Mouse (Mus musculus) embryonic facial prominence, embryonic 11.5 days (tissue): ENCODE data around the gene Gnb3. TPM values are rescaled to one million over a fixed set of nuclear protein-coding genes. Genes with fewer than 3 reads are reported as not detected.
A peak's percentile ranks its signal among the peaks of the same experiment; 100 is the strongest.
"Not testable (repeated sequence)": the region's sequence is repeated elsewhere in the genome, so short reads cannot be mapped to it uniquely, and the experiment has no call there.

Source experiments
- ATAC-seq: fragments of 200-750 bp; cut with Nextera tagmentation; replicated peaks from 2 replicates; pipeline ENCODE4 v1.8.0; 2017; ENCODE audit warnings: low read depth; ENCODE audit not compliant: insufficient number of reproducible peaks, low FRiP score, low TSS enrichment
- DNase-seq: peaks from one replicate; pipeline ENCODE4 v3.0.0-alpha.2; 2015; ENCODE audit warnings: low spot score
- H3K27ac ChIP-seq: fragments of 300-500 bp; sonication (generic); replicated peaks from 2 replicates; pipeline ENCODE4 v1.5.1; 2014; ENCODE audit warnings: mild to moderate bottlenecking, low read depth, low read length, control low read depth
- H3K27me3 ChIP-seq: fragments of 300-500 bp; sonication (generic); 2 replicates; pipeline ENCODE4 v1.6.1; 2014; ENCODE audit warnings: mild to moderate bottlenecking, low read length, moderate library complexity, mixed read lengths; ENCODE audit not compliant: control insufficient read depth, insufficient read depth
- H3K36me3 ChIP-seq: fragments of 300-500 bp; sonication (generic); replicated peaks from 2 replicates; pipeline ENCODE4 v1.6.1; 2014; ENCODE audit warnings: low read depth, mild to moderate bottlenecking, low read length, moderate library complexity, mixed read lengths; ENCODE audit not compliant: control insufficient read depth, insufficient read depth
- H3K4me1 ChIP-seq: fragments of 300-500 bp; sonication (generic); 2 replicates; pipeline ENCODE4 v1.6.1; 2014; ENCODE audit warnings: low read length, mixed read lengths; ENCODE audit not compliant: control insufficient read depth, insufficient read depth
- H3K4me2 ChIP-seq: fragments of 300-500 bp; sonication (generic); 2 replicates; pipeline ENCODE4 v1.6.1; 2014; ENCODE audit warnings: low read depth, mild to moderate bottlenecking, control low read depth, low read length, moderate library complexity
- H3K4me3 ChIP-seq: fragments of 300-500 bp; sonication (generic); 2 replicates; pipeline ENCODE4 v1.5.1; 2014; ENCODE audit warnings: low read depth, low read length, control low read depth
- H3K9ac ChIP-seq: fragments of 300-500 bp; sonication (generic); replicated peaks from 2 replicates; pipeline ENCODE4 v1.6.1; 2014; ENCODE audit warnings: mild to moderate bottlenecking, control low read depth, low read length
- H3K9me3 ChIP-seq: fragments of 300-500 bp; sonication (generic); replicated peaks from 2 replicates; pipeline ENCODE4 v1.6.1; 2016; ENCODE audit warnings: mild to moderate bottlenecking, low read length, inconsistent platforms, mixed read lengths; ENCODE audit not compliant: control insufficient read depth
- WGBS: fragments of 180-500 bp; shearing (Covaris S2); extraction: QIAGEN DNeasy Blood & Tissue Kit; methylation state at CpG from one replicate; pipeline ENCODE4 v1.1.7; 2014; 5-methylcytosine and 5-hydroxymethylcytosine counted together
- polyA plus RNA-seq: library from polyadenylated mRNA; unstranded; fragments of >200 nt; fragmentation: Nextera tagmentation; extraction: Ambion mirVana; gene quantifications from 2 replicates; pipeline ENCODE4 v1.2.1, GENCODE M21; 2014

The Gnb3 gene
- polyA plus RNA-seq, 1 experiment from 2014 or later: 0.27 TPM

DNA sequence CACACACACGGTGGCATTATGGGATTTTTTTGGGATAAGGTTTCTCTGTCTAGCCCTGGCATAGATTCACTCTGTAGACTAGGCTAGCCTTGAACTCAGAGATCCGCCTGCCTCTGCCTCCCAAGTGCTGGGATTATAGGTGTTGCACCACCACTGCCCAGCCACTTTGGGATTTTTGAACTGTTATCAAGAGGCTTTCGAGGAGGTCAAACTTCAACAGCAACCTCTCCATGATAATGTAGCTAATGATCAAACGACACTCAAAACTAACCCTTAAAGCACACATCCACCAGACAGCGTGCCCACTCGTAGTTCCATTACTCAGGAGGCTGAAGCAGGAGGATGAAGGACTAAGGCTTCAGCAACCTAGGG, 32.1 kb downstream of the Gnb3 start:
- Histone ChIP-seq H3K27me3 (no peaks in the 10 kb centered on the region), H3K9me3 (no peaks in the 10 kb centered on the region), H3K27ac (no peak overlapping the region), H3K4me3 (no peak overlapping the region), H3K36me3 (peaks cover 3% of the 10 kb centered on the region), H3K4me2 (peak overlapping the region; percentile 93; the same call in 1 of the 2 replicates), H3K9ac (no peak overlapping the region), H3K4me1 (no peaks in the 10 kb centered on the region; the same call in 1 of the 2 replicates)
- ATAC-seq (no peak), DNase-seq (no peak)
- 84% methylated on average over 6 of the region's 6 CpGs for WGBS

DNA sequence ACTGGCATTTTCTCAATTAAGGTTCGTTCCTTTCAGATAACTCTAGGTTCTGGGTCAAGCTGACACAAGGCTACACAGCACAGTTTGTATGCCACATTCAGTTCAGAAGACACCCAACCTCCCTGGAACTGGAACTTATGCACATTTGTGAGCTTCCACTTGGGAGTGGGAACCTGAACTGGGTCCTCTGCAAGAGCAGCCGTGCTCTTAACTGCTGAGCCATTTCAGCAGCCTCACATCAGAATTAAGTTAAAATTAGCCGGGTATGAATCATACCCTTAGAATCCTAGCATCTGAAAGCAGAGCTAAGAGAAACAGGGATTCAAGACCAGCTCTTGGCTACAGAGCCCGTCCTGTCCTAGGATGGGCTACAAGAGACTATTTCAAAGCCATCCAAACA, 32.7 kb downstream of the Gnb3 start:
- DNase-seq (no peak), ATAC-seq (no peak)
- H3K27ac ChIP-seq: no peak overlapping the region
- H3K27me3 ChIP-seq: no peaks in the 10 kb centered on the region
- H3K9me3 ChIP-seq: no peaks in the 10 kb centered on the region
- H3K4me2 ChIP-seq: no peak overlapping the region
- 88% methylated on average over 4 of the region's 4 CpGs for WGBS
- H3K36me3 ChIP-seq: peaks cover 3% of the 10 kb centered on the region
- no peak overlapping the region for H3K9ac ChIP-seq
- no peak overlapping the region for H3K4me3 ChIP-seq
- H3K4me1 ChIP-seq: no peaks in the 10 kb centered on the region; the same call in 1 of the 2 replicates

DNA sequence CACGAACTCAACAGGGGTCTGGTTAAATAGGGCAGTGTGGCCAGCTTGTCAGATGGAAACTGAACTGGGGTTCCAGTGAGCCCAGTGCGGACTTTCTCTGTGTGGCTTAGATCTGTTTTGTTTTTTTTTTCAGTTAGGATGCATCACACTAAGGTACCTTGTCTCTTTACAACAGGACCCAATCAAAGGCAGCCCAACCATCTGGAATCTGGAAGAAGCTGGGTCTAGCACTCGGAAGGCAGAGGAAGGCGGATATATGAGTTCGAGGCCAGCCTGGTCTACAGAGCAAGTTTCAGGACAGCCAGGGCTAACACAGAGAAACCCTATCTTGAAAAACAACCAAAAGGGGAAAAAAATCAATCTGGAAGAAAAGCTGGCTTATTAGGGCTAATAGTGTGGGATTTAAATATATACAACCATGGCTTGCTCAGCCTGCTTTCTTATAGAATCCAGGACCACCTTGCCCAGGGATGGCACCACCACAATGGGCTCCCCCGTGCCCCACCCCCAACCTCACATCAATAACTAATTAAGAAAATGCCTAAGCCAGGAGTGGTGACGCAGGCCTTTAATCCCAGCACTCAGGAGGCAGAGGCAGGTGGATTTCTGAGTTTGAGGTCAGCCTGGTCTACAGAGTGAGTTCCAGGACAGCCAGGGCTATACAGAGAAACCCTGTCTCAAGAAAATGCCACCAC, 33.5 kb downstream of the Gnb3 start:
- no peak overlapping the region for H3K9ac ChIP-seq
- ATAC-seq (no peak), DNase-seq (no peak)
- 0 out of 2 replicates have a peak overlapping the region, but pooled peaks have one; percentile 85 for H3K27ac ChIP-seq
- peaks cover 2% of the 10 kb centered on the region for H3K36me3 ChIP-seq
- H3K4me1 ChIP-seq: no peaks in the 10 kb centered on the region; the same call in 1 of the 2 replicates
- WGBS: 69% methylated on average over 7 of the region's 7 CpGs
- H3K4me3 ChIP-seq: 0 out of 2 replicates have a peak overlapping the region, but pooled peaks have one; percentile 0
- H3K27me3 ChIP-seq: no peaks in the 10 kb centered on the region
- no peaks in the 10 kb centered on the region for H3K9me3 ChIP-seq
- H3K4me2 ChIP-seq: no peak overlapping the region; the same call in none of the 2 replicates

DNA sequence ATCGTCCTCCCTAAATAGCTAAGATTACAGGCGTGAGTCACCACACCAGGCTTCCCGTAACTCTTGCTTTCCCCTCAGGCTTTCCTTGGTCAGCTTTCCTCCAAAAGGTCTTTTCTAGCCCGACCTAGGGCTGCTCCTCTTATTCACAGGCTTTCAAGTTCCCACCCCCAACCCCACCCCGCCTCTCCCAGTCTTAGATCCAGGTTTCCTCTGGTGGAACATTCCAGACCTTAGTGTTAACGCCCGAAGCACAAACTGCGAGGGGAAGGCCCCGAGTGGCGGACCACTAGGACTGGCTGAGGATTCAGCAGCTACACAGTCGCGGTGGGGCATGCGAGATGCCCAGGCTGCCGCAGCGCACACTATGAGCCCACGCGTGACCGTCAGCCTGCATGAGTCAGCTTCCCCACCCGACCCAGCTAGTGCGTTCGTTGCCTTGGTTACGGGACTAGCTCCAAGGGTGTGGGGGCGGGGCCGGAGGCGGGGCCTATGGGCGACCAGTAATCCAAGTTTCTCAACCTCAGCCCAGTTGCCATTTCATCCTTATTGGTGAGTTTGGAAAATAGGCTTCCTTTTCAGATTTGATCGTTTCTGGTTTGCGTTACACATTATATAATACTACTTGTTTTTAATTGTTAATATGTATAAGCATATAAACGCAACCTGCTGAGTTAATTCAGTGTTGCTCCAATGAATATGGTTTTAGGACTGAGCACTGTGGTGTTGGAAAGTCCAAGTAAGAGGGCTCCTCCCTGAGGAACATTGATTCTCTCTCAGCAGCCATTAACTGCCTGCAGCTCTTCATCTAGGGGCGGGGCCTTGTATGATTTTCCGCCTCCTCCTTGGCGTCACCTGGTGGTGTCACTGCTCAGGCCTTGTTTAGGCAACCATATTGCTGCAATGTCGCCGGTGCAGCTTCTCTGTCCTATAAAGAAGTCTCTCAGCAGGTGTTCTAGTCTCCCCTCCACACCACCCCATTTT, 34.4 kb downstream of the Gnb3 start:
- ATAC-seq: peak; percentile 53

DNA sequence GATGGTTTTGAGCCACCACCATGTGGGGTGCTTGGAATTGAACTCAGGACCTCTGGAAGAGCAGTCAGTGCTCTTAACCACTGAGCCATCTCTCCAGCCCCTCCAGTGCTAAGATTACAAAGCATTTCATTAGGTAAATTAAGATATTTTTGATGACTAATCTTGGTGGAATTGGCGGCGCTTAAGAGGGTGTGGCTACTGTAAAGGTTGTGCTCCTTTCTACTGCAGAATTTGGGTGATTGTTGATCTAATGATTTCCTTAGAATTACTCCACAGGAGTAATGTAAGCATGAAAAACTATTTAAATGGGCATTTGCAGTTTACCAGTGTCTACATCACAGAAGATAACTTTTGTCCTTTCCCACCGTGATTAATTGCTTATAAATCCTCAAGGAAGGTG, 35.7 kb downstream of the Gnb3 start:
- Histone ChIP-seq H3K9ac (no peak overlapping the region), H3K4me3 (no peak overlapping the region), H3K4me2 (no peak overlapping the region), H3K9me3 (no peaks in the 10 kb centered on the region), H3K27ac (no peak overlapping the region), H3K36me3 (no peaks in the 10 kb centered on the region), H3K27me3 (no peaks in the 10 kb centered on the region), H3K4me1 (no peaks in the 10 kb centered on the region; the same call in 1 of the 2 replicates)
- no peak for ATAC-seq
- WGBS: 91% methylated on average over 3 of the region's 3 CpGs
- no peak for DNase-seq

More for the DNA sequence above, 34.4 kb downstream of the Gnb3 start:
- Histone ChIP-seq H3K9me3 (no peaks in the 10 kb centered on the region), H3K27me3 (no peaks in the 10 kb centered on the region), H3K4me3 (peak overlapping the region; percentile 38), H3K9ac (peak overlapping the region; percentile 48), H3K4me2 (peak overlapping the region; percentile 67), H3K4me1 (no peaks in the 10 kb centered on the region; the same call in 1 of the 2 replicates), H3K27ac (peak overlapping the region; percentile 85), H3K36me3 (no peaks in the 10 kb centered on the region)
- WGBS: 3% methylated on average over 34 of the region's 34 CpGs
- peak; percentile 96 for DNase-seq

DNA sequence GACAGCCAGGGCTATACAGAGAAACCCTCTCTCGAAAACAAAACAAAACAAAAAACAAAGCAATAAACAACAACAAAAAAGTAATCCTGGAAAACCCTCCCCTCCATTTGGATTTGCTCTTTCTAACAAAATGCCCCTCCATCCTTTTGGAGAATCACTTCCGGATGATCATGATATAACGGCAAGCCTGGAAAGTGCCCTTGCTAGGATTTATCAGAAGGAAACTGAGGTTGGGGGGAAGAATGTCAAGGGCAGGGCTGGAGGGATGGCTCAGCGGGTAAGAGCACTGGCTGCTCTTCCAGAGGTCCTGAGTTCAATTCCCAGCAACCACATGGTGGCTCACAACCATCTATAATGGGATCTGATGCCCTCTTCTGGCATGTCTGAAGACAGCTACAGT, 36.4 kb downstream of the Gnb3 start:
- H3K9me3 ChIP-seq, H3K4me1 ChIP-seq, H3K4me2 ChIP-seq, ATAC-seq, H3K27ac ChIP-seq, H3K4me3 ChIP-seq, H3K36me3 ChIP-seq, H3K9ac ChIP-seq, H3K27me3 ChIP-seq, DNase-seq: not testable (repeated sequence)
- 94% methylated on average over 4 of the region's 4 CpGs for WGBS

DNA sequence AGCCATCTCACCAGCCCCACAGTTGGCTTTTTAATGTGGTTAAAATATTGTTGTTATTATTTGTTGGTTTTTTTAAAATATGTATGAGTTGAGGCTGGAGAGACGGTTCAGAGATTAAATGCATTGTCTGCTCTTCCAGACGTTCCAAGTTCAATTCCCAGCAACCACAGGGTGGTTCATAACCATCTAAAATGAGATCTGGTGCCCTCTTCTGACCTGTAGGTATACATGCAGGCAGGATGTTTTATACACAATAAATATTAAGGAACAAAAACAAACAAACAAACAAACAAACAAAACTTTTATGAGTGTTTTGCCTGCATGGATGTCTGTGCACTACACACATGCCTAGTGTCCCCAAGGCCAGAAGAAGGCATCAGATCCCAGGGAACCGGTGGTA, 37.0 kb downstream of the Gnb3 start:
- Histone ChIP-seq H3K36me3 (no peaks in the 10 kb centered on the region), H3K27me3 (no peaks in the 10 kb centered on the region)

More for the DNA sequence above, 37.0 kb downstream of the Gnb3 start:
- Histone ChIP-seq H3K4me1 (no peaks in the 10 kb centered on the region; the same call in 1 of the 2 replicates), H3K9ac (no peak overlapping the region), H3K4me3 (no peak overlapping the region), H3K4me2 (no peak overlapping the region), H3K9me3 (no peaks in the 10 kb centered on the region), H3K27ac (no peak overlapping the region)
- DNase-seq (no peak), ATAC-seq (no peak)
- 63% methylated on average over 3 of the region's 3 CpGs for WGBS
